Mouse (Mus musculus): ENCODE measurements around the gene Slc6a8. TPM values are rescaled to one million over a fixed set of nuclear protein-coding genes. Genes with fewer than 3 reads are reported as not detected.
A peak's percentile ranks its signal among the peaks of the same experiment; 100 is the strongest.

Gene Slc6a8
- polyA plus RNA-seq, 1 experiment: 5.7 TPM

DNA sequence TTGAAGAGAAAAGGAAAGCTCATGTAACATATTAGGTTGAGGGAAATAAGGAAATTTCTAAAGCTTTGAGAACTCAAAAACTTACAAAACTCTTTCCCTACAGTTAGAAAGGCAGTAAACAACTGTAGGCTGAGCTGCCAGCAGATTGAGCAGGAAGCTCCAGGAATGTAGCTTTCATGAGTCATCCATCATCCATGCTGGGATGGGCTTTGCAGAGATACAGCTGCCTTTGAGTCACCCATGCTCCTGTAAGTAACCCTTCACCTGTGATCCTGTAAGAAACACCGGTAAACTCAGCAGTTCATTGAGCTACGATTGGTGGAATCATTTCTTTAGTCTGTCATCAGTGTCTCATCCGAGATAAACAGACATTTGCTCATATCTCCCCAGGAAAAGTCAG lies 22.1 kb upstream of the Slc6a8 start:
- Histone ChIP-seq H3K27ac (ENCODE audit: control insufficient read depth, insufficient read depth, low read depth, low read length) (no peak overlapping the region), H3K27me3 (ENCODE audit: control insufficient read depth, insufficient read depth, low read length) (no peaks in the 10 kb centered on the region)
- no peak for TF ChIP-seq POLR2A (IDR thresholded peaks at IDR 0.05; ENCODE audit: control insufficient read depth, low read depth, low read length)
- TF ChIP-seq CTCF (IDR thresholded peaks at IDR 0.05; ENCODE audit: control insufficient read depth, insufficient read depth, insufficient replicate concordance, low read depth, low read length): no peak

DNA sequence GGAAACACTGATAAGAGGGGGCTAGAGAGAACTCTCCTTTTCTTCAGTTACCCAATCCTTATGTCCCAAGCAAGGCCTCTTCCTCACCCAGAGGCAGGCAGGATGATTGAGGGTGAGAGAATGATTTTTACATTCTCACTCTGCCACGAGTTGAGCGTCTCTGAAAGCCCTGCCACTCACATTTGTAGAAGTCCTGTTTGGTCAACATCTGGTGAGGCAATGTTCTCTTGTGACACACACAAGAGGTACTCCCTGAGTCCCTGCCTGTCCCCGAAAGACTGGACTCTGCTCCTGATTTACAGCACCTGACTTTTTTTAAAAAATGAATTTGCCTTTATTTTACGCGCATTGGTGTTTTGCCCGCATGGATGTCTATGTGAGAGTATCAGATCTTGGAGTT lies 19.6 kb upstream of the Slc6a8 start:
- Histone ChIP-seq H3K4me1 (ENCODE audit: control insufficient read depth, insufficient read depth, low read length) (no peaks in the 10 kb centered on the region), H3K27me3 (ENCODE audit: control insufficient read depth, insufficient read depth, low read length) (no peaks in the 10 kb centered on the region), H3K4me3 (ENCODE audit: control insufficient read depth, low read depth, low read length) (no peak overlapping the region), H3K27ac (ENCODE audit: control insufficient read depth, insufficient read depth, low read depth, low read length) (no peak overlapping the region), H3K36me3 (ENCODE audit: control insufficient read depth, insufficient read depth, low read length) (no peaks in the 10 kb centered on the region)
- TF ChIP-seq POLR2A (IDR thresholded peaks at IDR 0.05; ENCODE audit: control insufficient read depth, low read depth, low read length): no peak
- no peak for TF ChIP-seq CTCF (IDR thresholded peaks at IDR 0.05; ENCODE audit: control insufficient read depth, insufficient read depth, insufficient replicate concordance, low read depth, low read length)

More for the DNA sequence above, 22.1 kb upstream of the Slc6a8 start:
- no peak overlapping the region for H3K4me3 ChIP-seq (ENCODE audit: control insufficient read depth, low read depth, low read length)
- H3K4me1 ChIP-seq (ENCODE audit: control insufficient read depth, insufficient read depth, low read length): no peaks in the 10 kb centered on the region
- no peaks in the 10 kb centered on the region for H3K36me3 ChIP-seq (ENCODE audit: control insufficient read depth, insufficient read depth, low read length)

DNA sequence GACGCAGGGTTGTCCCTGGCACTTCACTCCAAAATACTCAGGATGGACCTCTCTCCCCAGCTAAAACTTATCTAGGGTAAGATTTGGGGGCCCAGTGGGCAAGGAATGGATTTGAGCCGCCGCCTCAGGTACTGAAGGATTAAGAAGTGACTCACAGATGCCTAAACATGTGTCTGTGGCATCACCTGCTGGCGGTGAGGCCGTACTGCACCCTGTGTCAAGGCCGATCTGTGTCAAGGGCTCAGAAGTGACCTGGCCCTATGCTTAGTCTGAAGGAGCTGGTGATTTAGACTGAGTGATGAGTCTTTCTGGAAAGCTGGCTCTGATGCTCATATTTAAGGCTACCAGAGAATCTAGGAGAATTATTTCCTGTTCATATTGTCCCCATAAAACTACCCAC lies 18.8 kb upstream of the Slc6a8 start:
- Histone ChIP-seq H3K4me3 (ENCODE audit: control insufficient read depth, low read depth, low read length) (no peak overlapping the region), H3K36me3 (ENCODE audit: control insufficient read depth, insufficient read depth, low read length) (no peaks in the 10 kb centered on the region), H3K4me1 (ENCODE audit: control insufficient read depth, insufficient read depth, low read length) (no peaks in the 10 kb centered on the region), H3K27ac (ENCODE audit: control insufficient read depth, insufficient read depth, low read depth, low read length) (no peak overlapping the region), H3K27me3 (ENCODE audit: control insufficient read depth, insufficient read depth, low read length) (no peaks in the 10 kb centered on the region)
- no peak for TF ChIP-seq POLR2A (IDR thresholded peaks at IDR 0.05; ENCODE audit: control insufficient read depth, low read depth, low read length)
- peak; percentile 85; the same call in 1 of the 2 replicates for TF ChIP-seq CTCF (IDR thresholded peaks at IDR 0.05; ENCODE audit: control insufficient read depth, insufficient read depth, insufficient replicate concordance, low read depth, low read length)

DNA sequence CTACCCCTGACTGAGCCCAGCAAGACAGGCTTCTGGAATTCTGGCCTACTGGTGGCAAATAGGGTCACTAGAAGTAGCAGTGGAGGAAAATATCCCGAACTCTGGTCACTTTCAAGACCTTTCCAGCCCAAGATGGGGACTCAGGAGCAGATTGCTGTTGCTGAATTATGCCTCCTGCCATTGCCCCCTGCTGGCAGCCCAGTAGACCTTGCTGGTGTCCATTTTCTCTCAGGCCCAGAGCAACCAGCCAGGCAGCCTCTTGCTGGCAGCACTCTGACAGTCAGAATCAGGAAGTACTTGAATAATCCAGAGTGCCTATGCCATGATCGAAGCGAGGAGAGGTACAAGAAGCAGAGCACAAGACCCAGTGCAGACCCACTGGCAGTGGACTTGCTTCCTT lies 17.4 kb upstream of the Slc6a8 start:
- TF ChIP-seq POLR2A (IDR thresholded peaks at IDR 0.05; ENCODE audit: control insufficient read depth, low read depth, low read length) (no peak), CTCF (IDR thresholded peaks at IDR 0.05; ENCODE audit: control insufficient read depth, insufficient read depth, insufficient replicate concordance, low read depth, low read length) (peak; percentile 21; the same call in 1 of the 2 replicates)
- no peaks in the 10 kb centered on the region for H3K27me3 ChIP-seq (ENCODE audit: control insufficient read depth, insufficient read depth, low read length)
- H3K36me3 ChIP-seq (ENCODE audit: control insufficient read depth, insufficient read depth, low read length): no peaks in the 10 kb centered on the region
- no peak overlapping the region for H3K27ac ChIP-seq (ENCODE audit: control insufficient read depth, insufficient read depth, low read depth, low read length)
- no peak overlapping the region for H3K4me3 ChIP-seq (ENCODE audit: control insufficient read depth, low read depth, low read length)
- H3K4me1 ChIP-seq (ENCODE audit: control insufficient read depth, insufficient read depth, low read length): peaks cover 4% of the 10 kb centered on the region; the same call in 1 of the 2 replicates

DNA sequence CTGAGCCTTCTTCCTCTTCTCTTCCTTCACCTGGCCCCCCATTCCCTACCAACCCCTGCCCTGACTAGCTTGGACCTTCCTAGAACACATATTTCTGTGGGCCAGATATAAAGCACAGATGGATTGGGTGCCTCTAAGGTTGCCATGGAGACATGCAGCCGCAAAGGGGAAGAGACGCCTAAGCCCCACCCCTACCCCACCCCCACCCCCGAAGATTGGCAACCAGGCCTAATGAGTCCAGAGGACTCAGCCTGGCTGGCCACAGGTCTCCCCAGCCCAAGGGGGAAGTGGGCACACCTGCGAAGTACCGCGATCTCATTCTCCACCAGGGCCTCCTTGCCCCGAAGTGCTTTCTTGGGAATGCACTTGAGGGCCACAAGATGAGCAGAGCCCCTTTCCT lies 14.6 kb upstream of the Slc6a8 start:
- no peaks in the 10 kb centered on the region for H3K27me3 ChIP-seq (ENCODE audit: control insufficient read depth, insufficient read depth, low read length)
- H3K4me3 ChIP-seq (ENCODE audit: control insufficient read depth, low read depth, low read length): no peak overlapping the region
- H3K36me3 ChIP-seq (ENCODE audit: control insufficient read depth, insufficient read depth, low read length): no peaks in the 10 kb centered on the region
- no peak for TF ChIP-seq POLR2A (IDR thresholded peaks at IDR 0.05; ENCODE audit: control insufficient read depth, low read depth, low read length)
- no peak for TF ChIP-seq CTCF (IDR thresholded peaks at IDR 0.05; ENCODE audit: control insufficient read depth, insufficient read depth, insufficient replicate concordance, low read depth, low read length)
- H3K4me1 ChIP-seq (ENCODE audit: control insufficient read depth, insufficient read depth, low read length): peaks cover 4% of the 10 kb centered on the region; the same call in 1 of the 2 replicates
- H3K27ac ChIP-seq (ENCODE audit: control insufficient read depth, insufficient read depth, low read depth, low read length): no peak overlapping the region

DNA sequence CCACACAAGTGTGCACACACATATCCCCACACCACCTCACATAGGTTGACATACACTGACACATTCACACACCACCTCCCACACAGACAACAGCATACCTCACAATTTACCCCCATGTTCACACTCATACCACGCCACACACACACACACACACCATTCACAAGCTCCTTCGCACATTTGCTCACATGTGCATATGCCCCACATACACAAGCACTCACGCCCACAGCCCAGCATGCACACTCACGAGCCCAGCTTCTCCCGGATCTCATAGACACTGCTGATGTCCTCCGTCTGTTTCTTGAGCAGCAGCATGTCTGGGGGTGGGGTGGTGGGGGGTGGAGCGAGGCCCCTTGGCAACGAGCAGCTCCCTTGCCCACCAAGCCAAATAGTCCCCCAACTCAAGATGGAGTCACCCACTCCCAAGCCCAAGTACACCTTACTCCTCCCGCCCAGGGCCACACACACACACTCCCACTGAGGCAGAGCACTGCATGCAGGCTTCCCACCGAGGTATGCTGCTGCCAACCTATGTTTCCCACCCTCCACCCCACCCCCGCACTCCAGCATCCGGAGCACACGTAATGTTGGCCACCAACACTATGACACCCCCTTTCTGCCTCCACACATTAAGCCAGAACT lies 13.9 kb upstream of the Slc6a8 start:
- no peaks in the 10 kb centered on the region for H3K36me3 ChIP-seq (ENCODE audit: control insufficient read depth, insufficient read depth, low read length)
- peaks cover 4% of the 10 kb centered on the region; the same call in 1 of the 2 replicates for H3K4me1 ChIP-seq (ENCODE audit: control insufficient read depth, insufficient read depth, low read length)
- H3K27ac ChIP-seq (ENCODE audit: control insufficient read depth, insufficient read depth, low read depth, low read length): no peak overlapping the region
- TF ChIP-seq CTCF (IDR thresholded peaks at IDR 0.05; ENCODE audit: control insufficient read depth, insufficient read depth, insufficient replicate concordance, low read depth, low read length) (no peak), POLR2A (IDR thresholded peaks at IDR 0.05; ENCODE audit: control insufficient read depth, low read depth, low read length) (no peak)
- no peaks in the 10 kb centered on the region for H3K27me3 ChIP-seq (ENCODE audit: control insufficient read depth, insufficient read depth, low read length)
- H3K4me3 ChIP-seq (ENCODE audit: control insufficient read depth, low read depth, low read length): no peak overlapping the region; the same call in 1 of the 2 replicates

DNA sequence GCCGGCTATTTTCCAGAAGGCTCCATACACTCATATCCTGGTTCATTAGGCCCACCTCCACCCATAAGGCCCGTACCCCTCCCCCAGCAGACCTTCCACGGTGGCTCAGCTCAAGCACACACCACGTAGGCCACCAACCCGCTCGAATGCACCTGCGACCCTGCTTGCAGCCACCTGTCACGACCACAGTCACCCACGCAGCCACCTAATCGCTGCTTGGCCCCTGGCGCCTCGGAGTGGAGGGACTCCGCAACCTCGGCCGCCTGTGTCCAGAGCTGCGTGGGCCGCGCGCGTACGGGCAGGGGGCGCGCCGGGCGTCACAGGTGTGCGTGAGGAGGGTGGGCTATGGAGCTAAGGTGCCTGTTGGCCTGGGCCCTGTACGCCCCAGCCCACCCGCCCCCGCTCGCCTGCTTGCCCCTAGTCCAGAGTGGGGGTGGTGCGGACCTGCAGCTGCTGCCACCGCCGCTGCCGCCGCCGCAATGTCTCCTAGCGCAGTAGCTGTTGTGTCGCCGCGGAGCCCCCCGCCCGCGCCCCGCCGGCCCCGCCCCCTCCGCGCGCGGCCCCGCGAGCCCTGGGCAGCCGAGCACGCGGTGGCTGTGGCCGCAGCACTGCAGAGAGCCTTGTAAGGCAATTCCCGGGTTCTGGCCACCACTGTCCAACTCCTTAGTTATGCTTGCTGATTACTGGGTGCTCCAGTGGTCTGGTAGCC lies 13.2 kb upstream of the Slc6a8 start, which contains the start of gene Pnck:
Gene Pnck (minus strand): TSS at position 543 of the 709 bp plus-strand sequence.
- H3K4me3 ChIP-seq (ENCODE audit: control insufficient read depth, low read depth, low read length): peak within 1 kb of the TSS; percentile 48
- no peaks in the 10 kb centered on the region for H3K27me3 ChIP-seq (ENCODE audit: control insufficient read depth, insufficient read depth, low read length)
- TF ChIP-seq CTCF (IDR thresholded peaks at IDR 0.05; ENCODE audit: control insufficient read depth, insufficient read depth, insufficient replicate concordance, low read depth, low read length) (no peak), POLR2A (IDR thresholded peaks at IDR 0.05; ENCODE audit: control insufficient read depth, low read depth, low read length) (no peak)
- H3K27ac ChIP-seq (ENCODE audit: control insufficient read depth, insufficient read depth, low read depth, low read length): peak within 1 kb of the TSS; percentile 12; the same call in 1 of the 2 replicates
- peaks cover 4% of the 10 kb centered on the region; the same call in 1 of the 2 replicates for H3K4me1 ChIP-seq (ENCODE audit: control insufficient read depth, insufficient read depth, low read length)
- H3K36me3 ChIP-seq (ENCODE audit: control insufficient read depth, insufficient read depth, low read length): no peaks in the 10 kb centered on the region
